Mouse (Mus musculus) E14TG2a.4 (cell line): ENCODE measurements around the gene Foxe1.

Experiments
- H3K27me3 ChIP-seq: 2 replicates; pipeline ENCODE4 v1.6.1; 2014; ENCODE audit warnings: low read length, control low read depth; ENCODE audit not compliant: insufficient read depth
- H3K36me3 ChIP-seq: 2 replicates; pipeline ENCODE4 v1.6.1; 2014; ENCODE audit warnings: low read length, control low read depth; ENCODE audit not compliant: insufficient read depth
- H3K4me1 ChIP-seq: replicated peaks from 2 replicates; pipeline ENCODE4 v1.6.1; 2014; ENCODE audit warnings: low read depth, low read length, control low read depth
- H3K4me3 ChIP-seq: replicated peaks from 2 replicates; pipeline ENCODE4 v1.5.1; 2014; ENCODE audit warnings: mild to moderate bottlenecking, low read length
- H3K9me3 ChIP-seq: 2 replicates; pipeline ENCODE4 v1.6.1; 2014; ENCODE audit warnings: low read length, control low read depth
- CTCF ChIP-seq: conservative IDR thresholded peaks from 2 replicates; pipeline ENCODE4 v1.5.1; 2014; ENCODE audit warnings: low read length
- NANOG ChIP-seq: IDR thresholded peaks from 2 replicates; pipeline ENCODE4 v1.6.1; 2014; ENCODE audit warnings: borderline replicate concordance, low read length, mixed read lengths
- POU5F1 ChIP-seq: IDR thresholded peaks from 2 replicates; pipeline ENCODE4 v1.6.1; 2014; ENCODE audit warnings: low read length, borderline replicate concordance

The Foxe1 gene

GRCm38 (mm10) chr4:46345056-46345772, 1.8 kb downstream of the Foxe1 start:
- H3K4me1 ChIP-seq: peaks cover 29% of the 10 kb centered on the region
- no peaks in the 10 kb centered on the region for H3K9me3 ChIP-seq
- TF ChIP-seq CTCF: no peak
- no peak for TF ChIP-seq POU5F1
- no peak for TF ChIP-seq NANOG
- no peaks in the 10 kb centered on the region for H3K36me3 ChIP-seq
- peak overlapping the region; percentile 73 for H3K4me3 ChIP-seq
- H3K27me3 ChIP-seq: peaks cover 94% of the 10 kb centered on the region

- Histone ChIP-seq H3K36me3 (no peaks in the 10 kb centered on the region), H3K4me3 (peak overlapping the region; percentile 73; the same call in 1 of the 2 replicates), H3K9me3 (no peaks in the 10 kb centered on the region), H3K4me1 (peaks cover 29% of the 10 kb centered on the region), H3K27me3 (peaks cover 94% of the 10 kb centered on the region)
- no peak for TF ChIP-seq POU5F1
- TF ChIP-seq NANOG: no peak
- TF ChIP-seq CTCF: no peak
These were observed 2.3 kb downstream of the Foxe1 start for GRCm38 (mm10) chr4:46345773-46346100.

- Histone ChIP-seq H3K27me3 (peaks cover 94% of the 10 kb centered on the region), H3K4me3 (no peak overlapping the region), H3K4me1 (peaks cover 29% of the 10 kb centered on the region), H3K9me3 (no peaks in the 10 kb centered on the region), H3K36me3 (no peaks in the 10 kb centered on the region)
- no peak for TF ChIP-seq CTCF
- no peak for TF ChIP-seq NANOG
- no peak for TF ChIP-seq POU5F1
These were observed 2.8 kb downstream of the Foxe1 start for GRCm38 (mm10) chr4:46346221-46346620.

GRCm38 (mm10) chr4:46347141-46347540, 3.7 kb downstream of the Foxe1 start:
- Histone ChIP-seq H3K4me1 (peaks cover 28% of the 10 kb centered on the region), H3K4me3 (no peak overlapping the region), H3K36me3 (no peaks in the 10 kb centered on the region), H3K27me3 (peaks cover 94% of the 10 kb centered on the region), H3K9me3 (no peaks in the 10 kb centered on the region)
- no peak for TF ChIP-seq CTCF
- TF ChIP-seq POU5F1: no peak
- no peak for TF ChIP-seq NANOG

GRCm38 (mm10) chr4:46347580-46348515, 4.4 kb downstream of the Foxe1 start:
- H3K4me1 ChIP-seq: peaks cover 27% of the 10 kb centered on the region
- peaks cover 92% of the 10 kb centered on the region for H3K27me3 ChIP-seq
- H3K4me3 ChIP-seq: no peak overlapping the region
- no peaks in the 10 kb centered on the region for H3K36me3 ChIP-seq
- TF ChIP-seq POU5F1: no peak
- no peak for TF ChIP-seq CTCF
- no peak for TF ChIP-seq NANOG
- no peaks in the 10 kb centered on the region for H3K9me3 ChIP-seq

GRCm38 (mm10) chr4:46348897-46349296, 5.5 kb downstream of the Foxe1 start:
- TF ChIP-seq POU5F1 (no peak), NANOG (no peak), CTCF (no peak)
- H3K27me3 ChIP-seq: peaks cover 92% of the 10 kb centered on the region
- no peak overlapping the region for H3K4me3 ChIP-seq
- no peaks in the 10 kb centered on the region for H3K36me3 ChIP-seq
- no peaks in the 10 kb centered on the region for H3K9me3 ChIP-seq
- H3K4me1 ChIP-seq: peaks cover 33% of the 10 kb centered on the region

GRCm38 (mm10) chr4:46349530-46349929, 6.1 kb downstream of the Foxe1 start:
- Histone ChIP-seq H3K4me3 (no peak overlapping the region), H3K36me3 (no peaks in the 10 kb centered on the region), H3K9me3 (no peaks in the 10 kb centered on the region), H3K27me3 (peaks cover 89% of the 10 kb centered on the region), H3K4me1 (peaks cover 35% of the 10 kb centered on the region)
- TF ChIP-seq CTCF: no peak
- no peak for TF ChIP-seq NANOG
- no peak for TF ChIP-seq POU5F1

- no peaks in the 10 kb centered on the region for H3K36me3 ChIP-seq
- H3K27me3 ChIP-seq: peaks cover 79% of the 10 kb centered on the region
- no peaks in the 10 kb centered on the region for H3K9me3 ChIP-seq
- H3K4me1 ChIP-seq: peaks cover 31% of the 10 kb centered on the region
- TF ChIP-seq POU5F1 (no peak), NANOG (no peak), CTCF (no peak)
- H3K4me3 ChIP-seq: peak overlapping the region; percentile 39
These were observed 9.6 kb downstream of the Foxe1 start for GRCm38 (mm10) chr4:46353045-46353444.
